Mouse (Mus musculus) heart, embryonic 12.5 days (tissue): Measurements from ENCODE around the gene Trim63. TPM values are rescaled to one million over a fixed set of nuclear protein-coding genes. Genes with fewer than 3 reads are reported as not detected.

Experiments
- ATAC-seq: fragments of 200-750 bp; cut with Nextera tagmentation; 2 replicates; pipeline ENCODE4 v1.8.0; 2017; ENCODE audit warnings: moderate TSS enrichment, moderate library complexity; ENCODE audit not compliant: insufficient number of reproducible peaks, low FRiP score
- H3K27ac ChIP-seq: fragments of 300-500 bp; sonication (generic); 2 replicates; pipeline ENCODE4 v1.5.1; 2016; ENCODE audit warnings: mild to moderate bottlenecking, moderate library complexity; ENCODE audit not compliant: poor library complexity, severe bottlenecking
- H3K27me3 ChIP-seq: fragments of 300-500 bp; sonication (generic); replicated peaks from 2 replicates; pipeline ENCODE4 v1.6.1; 2016; ENCODE audit warnings: mild to moderate bottlenecking, moderate library complexity
- H3K36me3 ChIP-seq: fragments of 300-500 bp; sonication (generic); 2 replicates; pipeline ENCODE4 v1.6.1; 2016; ENCODE audit warnings: mild to moderate bottlenecking, moderate library complexity
- H3K4me1 ChIP-seq: fragments of 300-500 bp; sonication (generic); replicated peaks from 2 replicates; pipeline ENCODE4 v1.6.1; 2016; ENCODE audit warnings: mild to moderate bottlenecking
- H3K4me2 ChIP-seq: fragments of 300-500 bp; sonication (generic); 2 replicates; pipeline ENCODE4 v1.6.1; 2016; ENCODE audit warnings: mild to moderate bottlenecking, moderate library complexity
- H3K4me3 ChIP-seq: fragments of 300-500 bp; sonication (generic); 2 replicates; pipeline ENCODE4 v1.5.1; 2016; ENCODE audit warnings: mild to moderate bottlenecking
- H3K9ac ChIP-seq: fragments of 300-500 bp; sonication (generic); 2 replicates; pipeline ENCODE4 v1.6.1; 2016; ENCODE audit warnings: mild to moderate bottlenecking, moderate library complexity
- H3K9me3 ChIP-seq: fragments of 300-500 bp; sonication (generic); replicated peaks from 2 replicates; pipeline ENCODE4 v1.6.1; 2016; ENCODE audit warnings: mild to moderate bottlenecking, moderate library complexity
- WGBS: fragments of 180-500 bp; shearing (Covaris S2); methylation state at CpG from one replicate; pipeline ENCODE4 v1.1.7; 2016; 5-methylcytosine and 5-hydroxymethylcytosine counted together
- polyA plus RNA-seq: library from polyadenylated mRNA; unstranded; fragments of >200 nt; fragmentation: Nextera tagmentation; extraction: Ambion mirVana; gene quantifications from 2 replicates; pipeline ENCODE4 v1.2.1, GENCODE M21; 2016

Trim63 gene
- polyA plus RNA-seq, 1 experiment from 2014 or later: 93.9 TPM

GRCm38 (mm10) chr4:134342213-134342779, 27.4 kb downstream of the Trim63 start:
- no peak overlapping the region for H3K4me2 ChIP-seq
- 23% methylated on average over 10 of the region's 11 CpGs for WGBS
- H3K9me3 ChIP-seq: peaks cover 12% of the 10 kb centered on the region; the same call in 1 of the 2 replicates
- H3K27me3 ChIP-seq: peaks cover 62% of the 10 kb centered on the region
- ATAC-seq: no peak
- H3K36me3 ChIP-seq: no peaks in the 10 kb centered on the region
- H3K4me3 ChIP-seq: no peak overlapping the region
- peaks cover 12% of the 10 kb centered on the region for H3K4me1 ChIP-seq
- H3K27ac ChIP-seq: no peak overlapping the region
- H3K9ac ChIP-seq: no peak overlapping the region

DNA sequence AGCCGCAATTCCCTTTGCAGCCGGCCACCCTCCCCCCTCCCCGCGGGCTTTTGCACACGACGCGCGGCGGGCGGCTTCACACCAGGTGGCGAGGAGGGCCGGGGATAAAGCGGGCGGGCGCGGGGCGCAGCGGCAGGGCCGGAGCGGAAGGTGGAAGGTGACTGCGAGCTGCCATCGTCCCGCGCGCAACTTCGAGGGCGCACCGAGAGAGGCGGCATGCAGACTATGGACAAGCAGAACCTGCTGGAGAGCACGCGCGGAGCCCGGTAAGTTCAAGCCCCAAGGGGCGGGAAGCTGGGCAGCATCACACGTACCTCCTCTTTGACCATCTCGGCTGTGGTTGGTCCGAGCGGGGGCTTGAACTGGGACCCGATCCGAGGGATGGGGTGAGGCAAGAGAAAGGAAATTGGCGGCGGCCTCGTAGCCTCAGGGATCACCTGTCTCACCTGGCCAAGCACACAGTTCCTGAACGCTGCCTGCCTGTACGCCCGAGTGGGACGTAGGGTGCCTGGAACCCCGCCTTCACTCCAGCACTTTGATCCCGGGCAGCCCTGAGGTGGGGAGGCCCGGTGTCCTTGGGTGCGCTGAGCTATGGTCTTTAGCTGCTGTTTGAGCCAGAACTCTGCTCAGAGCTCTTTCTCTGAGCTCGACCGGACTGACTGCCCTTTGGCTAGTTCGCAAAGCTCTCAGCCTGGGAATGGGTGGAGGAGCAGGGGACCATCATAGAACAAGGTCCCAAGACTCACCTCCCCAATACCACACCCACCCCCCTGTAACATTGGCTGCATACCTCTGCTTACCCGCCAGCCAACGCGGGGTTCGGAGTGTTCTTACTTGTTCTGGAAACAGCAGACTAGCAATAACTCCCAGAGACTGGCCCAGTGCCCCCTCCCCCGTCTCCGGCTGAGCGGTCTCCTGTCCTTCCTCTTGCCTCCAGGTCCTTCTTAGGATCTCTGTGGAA, 28.4 kb downstream of the Trim63 start, which contains the start of gene Slc30a2:
Gene Slc30a2 (plus strand): TSS at position 111 of the 961 bp plus-strand sequence.
- no peaks in the 10 kb centered on the region for H3K36me3 ChIP-seq
- peak within 1 kb of the TSS; percentile 66 for H3K4me2 ChIP-seq
- H3K9me3 ChIP-seq: peaks cover 7% of the 10 kb centered on the region; the same call in 1 of the 2 replicates
- H3K27ac ChIP-seq: no peak within 1 kb of the TSS
- H3K4me1 ChIP-seq: peaks cover 16% of the 10 kb centered on the region
- peak within 1 kb of the TSS; percentile 39 for H3K4me3 ChIP-seq
- H3K27me3 ChIP-seq: peaks cover 62% of the 10 kb centered on the region
- peak within 1 kb of the TSS; percentile 48; the same call in 1 of the 2 replicates for H3K9ac ChIP-seq
- WGBS: 2% methylated on average over 61 of the region's 61 CpGs
- no peak for ATAC-seq

DNA sequence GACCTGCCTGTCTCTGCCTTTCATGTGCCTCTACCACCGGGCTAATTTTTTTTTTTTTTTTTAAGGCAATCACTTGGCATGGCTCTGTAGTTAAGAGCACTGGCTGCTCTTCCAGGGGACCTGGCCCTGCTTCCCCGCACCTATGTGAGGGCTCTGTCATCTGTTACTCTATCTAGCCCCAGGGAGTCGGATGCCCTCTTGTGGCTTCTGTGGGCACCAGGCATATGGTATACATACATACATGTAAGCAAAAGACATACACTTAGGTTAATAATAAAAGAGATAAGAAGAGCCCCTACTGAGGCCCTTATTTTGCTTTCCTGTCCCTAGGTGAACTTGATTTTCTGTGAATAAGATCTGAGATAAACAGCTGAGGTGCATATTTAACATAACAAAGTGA, 29.7 kb downstream of the Trim63 start:
- H3K4me1 ChIP-seq: peaks cover 21% of the 10 kb centered on the region
- no peak overlapping the region for H3K4me2 ChIP-seq
- no peaks in the 10 kb centered on the region for H3K36me3 ChIP-seq
- ATAC-seq: no peak
- no peak overlapping the region for H3K27ac ChIP-seq
- WGBS: 54% methylated on average over 3 of the region's 3 CpGs
- peaks cover 62% of the 10 kb centered on the region for H3K27me3 ChIP-seq
- H3K9me3 ChIP-seq: no peaks in the 10 kb centered on the region
- no peak overlapping the region for H3K4me3 ChIP-seq
- no peak overlapping the region for H3K9ac ChIP-seq

DNA sequence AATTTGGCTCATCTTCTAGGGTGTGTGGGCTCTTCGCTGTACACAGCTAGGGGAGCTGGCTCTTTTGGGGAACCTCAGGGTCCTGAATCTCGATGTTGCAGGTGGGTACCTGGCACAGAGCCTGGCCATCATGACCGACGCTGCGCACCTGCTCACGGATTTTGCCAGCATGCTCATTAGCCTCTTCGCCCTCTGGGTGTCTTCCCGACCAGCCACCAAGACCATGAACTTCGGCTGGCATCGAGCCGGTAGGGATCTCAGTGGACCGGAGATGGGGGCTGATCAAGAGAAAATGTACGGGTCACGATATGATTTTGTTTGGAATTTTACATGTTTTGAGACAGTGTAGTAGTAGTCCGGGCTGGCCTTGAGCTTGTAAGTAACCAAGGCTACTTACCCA, 30.9 kb downstream of the Trim63 start:
- H3K9ac ChIP-seq: no peak overlapping the region
- no peak for ATAC-seq
- peaks cover 54% of the 10 kb centered on the region for H3K27me3 ChIP-seq

GRCm38 (mm10) chr4:134348078-134348477, 33.2 kb downstream of the Trim63 start:
- no peaks in the 10 kb centered on the region for H3K9me3 ChIP-seq
- peaks cover 31% of the 10 kb centered on the region for H3K4me1 ChIP-seq
- H3K4me3 ChIP-seq: no peak overlapping the region
- no peaks in the 10 kb centered on the region for H3K36me3 ChIP-seq
- ATAC-seq: no peak
- peaks cover 35% of the 10 kb centered on the region for H3K27me3 ChIP-seq
- H3K4me2 ChIP-seq: no peak overlapping the region
- H3K9ac ChIP-seq: no peak overlapping the region
- WGBS: 61% methylated on average over 11 of the region's 11 CpGs
- no peak overlapping the region for H3K27ac ChIP-seq

More for the DNA sequence above, 30.9 kb downstream of the Trim63 start:
- H3K4me2 ChIP-seq: no peak overlapping the region
- H3K9me3 ChIP-seq: no peaks in the 10 kb centered on the region
- WGBS: 86% methylated on average over 15 of the region's 15 CpGs
- H3K27ac ChIP-seq: no peak overlapping the region
- peaks cover 21% of the 10 kb centered on the region for H3K4me1 ChIP-seq
- H3K4me3 ChIP-seq: no peak overlapping the region
- H3K36me3 ChIP-seq: no peaks in the 10 kb centered on the region

DNA sequence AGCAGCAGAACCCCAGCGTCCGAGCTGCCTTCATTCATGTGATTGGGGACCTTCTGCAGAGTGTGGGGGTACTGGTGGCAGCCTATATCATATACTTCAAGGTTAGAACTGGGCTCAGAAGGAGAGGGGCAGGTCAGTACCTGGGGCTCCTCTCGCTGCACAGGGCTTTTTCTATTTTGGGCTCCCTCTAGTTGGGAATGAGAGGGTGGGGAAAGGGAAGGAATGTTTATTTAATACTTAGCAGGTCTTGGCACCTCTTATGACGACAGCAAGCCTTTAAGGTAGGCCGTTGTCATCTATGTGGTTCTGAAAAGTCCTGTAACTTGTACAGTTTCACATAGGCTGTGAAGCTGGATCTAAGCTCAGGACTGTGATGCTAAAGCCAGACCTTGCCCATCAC, 33.6 kb downstream of the Trim63 start:
- peaks cover 30% of the 10 kb centered on the region for H3K27me3 ChIP-seq
- H3K9me3 ChIP-seq: no peaks in the 10 kb centered on the region
- H3K27ac ChIP-seq: no peak overlapping the region
- no peak overlapping the region for H3K4me3 ChIP-seq
- no peak overlapping the region for H3K9ac ChIP-seq
- WGBS: 48% methylated on average over 5 of the region's 5 CpGs
- H3K36me3 ChIP-seq: no peaks in the 10 kb centered on the region
- H3K4me2 ChIP-seq: no peak overlapping the region
- H3K4me1 ChIP-seq: peaks cover 29% of the 10 kb centered on the region
- ATAC-seq: no peak

DNA sequence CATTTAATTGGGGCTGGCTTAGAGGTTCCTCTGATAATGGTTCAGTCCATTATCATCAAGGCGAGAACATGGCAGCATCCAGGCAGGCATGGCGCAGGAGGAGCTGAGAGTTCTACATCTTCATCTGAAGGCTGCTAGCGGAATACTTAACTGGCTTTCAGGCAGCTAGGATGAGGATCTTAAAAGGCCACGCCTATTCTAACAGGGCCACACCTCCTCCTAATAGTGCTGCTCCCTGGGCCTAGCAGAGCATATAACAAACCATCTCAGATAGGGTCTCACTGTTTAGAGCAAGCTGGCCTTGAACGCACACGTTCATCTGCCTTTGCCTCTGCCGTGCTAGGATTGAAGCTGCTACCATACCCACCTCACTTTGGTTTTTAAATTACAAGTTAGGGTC, 34.9 kb downstream of the Trim63 start:
- peaks cover 19% of the 10 kb centered on the region for H3K27me3 ChIP-seq
- no peaks in the 10 kb centered on the region for H3K9me3 ChIP-seq
- H3K36me3 ChIP-seq: no peaks in the 10 kb centered on the region
- no peak overlapping the region for H3K4me3 ChIP-seq
- H3K27ac ChIP-seq: no peak overlapping the region
- ATAC-seq: no peak
- no peak overlapping the region for H3K9ac ChIP-seq
- WGBS: 80% methylated on average over 7 of the region's 7 CpGs
- no peak overlapping the region for H3K4me2 ChIP-seq
- H3K4me1 ChIP-seq: peaks cover 41% of the 10 kb centered on the region

DNA sequence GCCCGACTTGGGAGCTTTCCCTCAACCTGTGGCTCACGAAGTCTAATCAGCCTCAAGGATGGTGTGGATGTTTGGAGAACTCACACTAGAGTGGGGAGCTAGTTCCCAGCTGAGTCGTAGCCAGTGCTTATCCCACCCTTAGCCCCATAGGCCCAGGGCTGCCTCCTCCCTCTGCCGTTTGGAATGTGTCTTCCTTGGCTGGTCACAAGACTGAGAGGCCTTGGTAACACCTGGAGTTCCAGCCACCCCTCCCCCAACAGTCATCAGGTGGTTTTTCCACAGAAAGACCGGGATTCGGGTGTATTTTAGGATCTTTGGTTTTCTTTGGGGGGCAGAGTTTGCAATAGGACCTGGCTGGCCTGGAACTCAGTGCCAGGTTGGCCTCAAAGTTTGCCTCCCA, 35.7 kb downstream of the Trim63 start:
- Histone ChIP-seq H3K9ac (no peak overlapping the region), H3K4me3 (no peak overlapping the region), H3K4me1 (peaks cover 49% of the 10 kb centered on the region), H3K27me3 (peaks cover 13% of the 10 kb centered on the region), H3K27ac (no peak overlapping the region), H3K36me3 (no peaks in the 10 kb centered on the region), H3K9me3 (no peaks in the 10 kb centered on the region), H3K4me2 (no peak overlapping the region)
- WGBS: 85% methylated on average over 6 of the region's 6 CpGs
- ATAC-seq: no peak

DNA sequence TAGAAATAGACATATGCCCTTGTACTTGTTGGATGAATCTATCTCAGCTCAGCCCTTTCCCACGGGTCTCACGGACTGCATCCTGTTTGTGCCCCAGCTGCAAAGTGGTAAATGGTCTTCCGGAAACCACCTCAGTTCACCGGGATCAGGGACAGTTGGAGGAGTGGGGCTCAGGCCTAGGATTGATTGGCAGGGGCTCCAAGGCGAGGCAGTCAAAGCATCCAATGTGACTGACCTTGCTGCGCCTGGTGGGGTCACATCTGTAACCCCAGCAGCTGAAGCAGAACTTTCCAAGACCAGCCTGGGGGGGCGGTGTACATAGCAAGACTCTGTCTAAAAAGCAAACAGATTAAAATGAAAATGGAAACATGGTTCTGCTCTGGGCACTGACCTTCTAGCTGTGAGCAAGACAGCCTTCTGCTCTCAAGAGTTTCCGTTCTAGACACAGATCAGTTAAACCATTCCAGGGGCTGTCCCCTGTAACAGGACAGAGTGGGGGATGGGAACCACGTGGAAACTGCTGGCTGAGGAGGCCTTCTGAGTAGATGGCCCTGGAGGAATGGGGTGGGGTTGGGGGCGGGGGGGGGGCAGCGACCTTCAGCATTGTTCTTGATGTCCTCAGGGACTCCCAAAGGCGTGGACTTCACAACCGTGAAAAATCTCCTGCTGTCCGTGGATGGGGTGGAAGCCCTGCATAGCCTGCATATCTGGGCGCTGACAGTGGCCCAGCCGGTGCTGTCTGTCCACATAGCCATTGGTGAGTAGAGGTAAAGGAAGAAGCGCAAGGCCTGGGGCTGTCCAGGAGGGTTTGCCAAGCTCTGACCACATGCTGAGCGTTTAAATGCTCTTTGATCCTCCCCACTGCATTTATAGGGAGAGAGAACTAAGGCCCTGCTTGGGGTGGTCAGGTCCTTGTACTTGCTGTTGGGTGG, 36.7 kb downstream of the Trim63 start:
- H3K4me3 ChIP-seq: no peak overlapping the region
- ATAC-seq: peak; percentile 41; the same call in 1 of the 2 replicates

DNA sequence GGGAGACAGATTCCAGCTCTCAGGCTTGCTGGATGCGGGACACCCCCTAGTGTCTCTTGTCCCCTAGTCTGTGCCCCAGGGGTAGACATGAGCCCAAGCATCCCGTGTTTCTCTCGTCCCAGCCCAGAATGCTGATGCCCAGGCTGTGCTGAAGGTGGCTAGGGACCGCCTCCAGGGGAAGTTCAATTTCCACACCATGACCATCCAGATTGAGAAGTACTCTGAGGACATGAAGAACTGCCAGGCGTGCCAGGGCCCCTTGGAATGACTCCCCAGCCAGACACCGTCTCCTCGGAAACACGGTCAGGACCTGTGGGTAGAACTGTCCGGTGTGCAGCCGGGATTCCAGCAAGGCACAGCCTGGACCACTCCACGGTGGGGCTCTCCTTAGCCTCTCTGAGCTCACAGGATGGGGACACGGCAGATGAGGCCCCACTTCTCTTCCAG, 37.4 kb downstream of the Trim63 start:
- Histone ChIP-seq H3K9me3 (no peaks in the 10 kb centered on the region), H3K27me3 (peaks cover under 1% of the 10 kb centered on the region; the same call in 1 of the 2 replicates), H3K27ac (peak overlapping the region; percentile 45; the same call in 1 of the 2 replicates), H3K4me2 (no peak overlapping the region), H3K9ac (no peak overlapping the region), H3K4me3 (no peak overlapping the region), H3K4me1 (peaks cover 64% of the 10 kb centered on the region), H3K36me3 (no peaks in the 10 kb centered on the region)
- ATAC-seq: no peak
- 74% methylated on average over 12 of the region's 12 CpGs for WGBS

More for the DNA sequence above, 36.7 kb downstream of the Trim63 start:
- 41% methylated on average over 18 of the region's 18 CpGs for WGBS
- H3K36me3 ChIP-seq: no peaks in the 10 kb centered on the region
- H3K4me1 ChIP-seq: peaks cover 59% of the 10 kb centered on the region
- no peak overlapping the region for H3K9ac ChIP-seq
- peak overlapping the region; percentile 45; the same call in 1 of the 2 replicates for H3K27ac ChIP-seq
- no peaks in the 10 kb centered on the region for H3K9me3 ChIP-seq
- peaks cover 5% of the 10 kb centered on the region for H3K27me3 ChIP-seq
- H3K4me2 ChIP-seq: peak overlapping the region; percentile 13
